Mouse (Mus musculus): ENCODE data around the gene Gm10974.

DNA sequence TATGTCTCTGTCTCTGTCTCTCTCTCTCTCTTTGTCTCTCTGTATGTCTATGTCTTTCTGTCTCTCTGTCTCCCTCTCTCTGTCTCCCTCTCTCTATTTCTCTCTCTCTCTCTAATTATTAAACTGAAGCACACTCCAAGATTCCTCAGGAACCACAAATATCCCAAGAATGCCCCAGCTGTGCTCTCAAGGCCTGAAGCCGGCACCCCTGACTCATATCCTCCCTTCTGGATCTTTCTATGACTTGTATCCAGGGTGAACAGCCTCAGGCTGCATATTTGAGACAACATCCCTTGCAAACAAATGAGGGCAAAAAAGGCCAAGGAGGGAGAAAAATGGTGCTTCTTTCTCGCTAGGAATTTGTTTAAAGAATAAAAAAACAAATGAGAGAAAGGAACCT is at the start of gene Gm10974:
- no peak for TF ChIP-seq CTCF (IDR thresholded peaks at IDR 0.05; ENCODE audit: low read depth, low read length)
- TF ChIP-seq POLR2A (IDR thresholded peaks at IDR 0.05; ENCODE audit: extremely low read depth, insufficient read depth, low read length), result no peak
